Mouse (Mus musculus) kidney, adult 2 months (tissue): ENCODE measurements at regions not wholly inside any gene's neighbourhood (a gene's known extent, or its start where the extent isn't known, plus 50 kb on each side); places are given as distances from the start of the nearest gene placed in this dataset.

ENCODE experiments used
- DNase-seq: peaks from one replicate; pipeline ENCODE4 v3.0.0; 2021
- H3K27ac ChIP-seq: fragments of 200-500 bp; 2 replicates; pipeline ENCODE4 v1.5.1; 2012; ENCODE audit warnings: low read depth, low read length, control low read depth, inconsistent platforms; ENCODE audit not compliant: insufficient read depth
- H3K27me3 ChIP-seq: fragments of 200-500 bp; replicated peaks from 2 replicates; pipeline ENCODE4 v1.6.1; 2012; ENCODE audit warnings: mild to moderate bottlenecking, moderate library complexity, low read length, inconsistent platforms; ENCODE audit not compliant: control insufficient read depth, insufficient read depth
- H3K36me3 ChIP-seq: fragments of 200-500 bp; 2 replicates; pipeline ENCODE4 v1.6.1; 2012; ENCODE audit warnings: mild to moderate bottlenecking, moderate library complexity, low read length, inconsistent platforms; ENCODE audit not compliant: control insufficient read depth, insufficient read depth
- H3K4me1 ChIP-seq: fragments of 200-500 bp; 2 replicates; pipeline ENCODE4 v1.6.1; 2011; ENCODE audit warnings: low read length; ENCODE audit not compliant: control insufficient read depth, insufficient read depth
- H3K4me3 ChIP-seq: fragments of 200-500 bp; 2 replicates; pipeline ENCODE4 v1.5.1; 2011; ENCODE audit warnings: mild to moderate bottlenecking, low read depth, low read length, control low read depth; ENCODE audit not compliant: insufficient read depth
- CTCF ChIP-seq: fragments of 200-500 bp; conservative IDR thresholded peaks from 2 replicates; pipeline ENCODE4 v1.5.1; 2011; ENCODE audit warnings: low read depth, mild to moderate bottlenecking, control low read depth, low read length, moderate library complexity, mixed read lengths; ENCODE audit not compliant: insufficient read depth, insufficient read length
- POLR2A ChIP-seq: fragments of 200-500 bp; IDR thresholded peaks from one replicate; pipeline ENCODE4 v1.6.1; 2011; ENCODE audit warnings: low read depth, low read length, control low read depth
- WGBS: fragments of 180-500 bp; shearing (Covaris S2); methylation state at CpG from one replicate; pipeline ENCODE4 v1.1.7; 2018; 5-methylcytosine and 5-hydroxymethylcytosine counted together

- H3K27ac ChIP-seq: no peak overlapping the region
- no peak for DNase-seq
- no peaks in the 10 kb centered on the region for H3K36me3 ChIP-seq
- TF ChIP-seq POLR2A: no peak
- no peak for TF ChIP-seq CTCF
- H3K4me3 ChIP-seq: no peak overlapping the region
- H3K27me3 ChIP-seq: no peaks in the 10 kb centered on the region; the same call in 1 of the 2 replicates
- H3K4me1 ChIP-seq: no peaks in the 10 kb centered on the region
- 82% methylated on average over 3 of the region's 3 CpGs for WGBS
These were observed 88.8 kb upstream of the Zkscan2 start for GRCm38 (mm10) chr7:123589099-123589498.

GRCm38 (mm10) chr7:123573721-123574120 is 73.5 kb upstream of the Zkscan2 start:
- H3K4me1 ChIP-seq: no peaks in the 10 kb centered on the region
- H3K4me3 ChIP-seq: no peak overlapping the region
- H3K36me3 ChIP-seq: no peaks in the 10 kb centered on the region
- no peaks in the 10 kb centered on the region for H3K27me3 ChIP-seq
- DNase-seq: no peak
- TF ChIP-seq POLR2A: no peak
- no peak for TF ChIP-seq CTCF
- no peak overlapping the region for H3K27ac ChIP-seq
- WGBS: 45% methylated on average over 3 of the region's 3 CpGs

GRCm38 (mm10) chr7:123572376-123572990 is 72.2 kb upstream of the Zkscan2 start:
- 26% methylated on average over 4 of the region's 4 CpGs for WGBS
- no peaks in the 10 kb centered on the region for H3K36me3 ChIP-seq
- H3K27ac ChIP-seq: no peak overlapping the region
- no peak overlapping the region for H3K4me3 ChIP-seq
- no peak for TF ChIP-seq CTCF
- TF ChIP-seq POLR2A: no peak
- no peaks in the 10 kb centered on the region for H3K4me1 ChIP-seq
- no peak for DNase-seq
- H3K27me3 ChIP-seq: no peaks in the 10 kb centered on the region

- WGBS: 60% methylated on average over 1 of the region's 1 CpGs
- Histone ChIP-seq H3K36me3 (no peaks in the 10 kb centered on the region), H3K4me1 (no peaks in the 10 kb centered on the region), H3K27me3 (no peaks in the 10 kb centered on the region), H3K4me3 (no peak overlapping the region), H3K27ac (no peak overlapping the region)
- TF ChIP-seq POLR2A (no peak), CTCF (peak; percentile 32)
- DNase-seq: no peak
These were observed 66.0 kb upstream of the Zkscan2 start for GRCm38 (mm10) chr7:123566264-123566663.

- Histone ChIP-seq H3K4me1 (no peaks in the 10 kb centered on the region), H3K36me3 (no peaks in the 10 kb centered on the region), H3K27me3 (no peaks in the 10 kb centered on the region), H3K4me3 (no peak overlapping the region), H3K27ac (no peak overlapping the region)
- TF ChIP-seq CTCF: no peak
- no peak for TF ChIP-seq POLR2A
- DNase-seq: no peak
- WGBS: 75% methylated on average over 7 of the region's 7 CpGs
These were observed 59.3 kb upstream of the Zkscan2 start for GRCm38 (mm10) chr7:123559544-123559943.
